Mouse (Mus musculus) CD4-positive, CD25-positive, alpha-beta regulatory T cell, adult 4 months (primary cell): ENCODE data around the gene Rad51b. TPM values are rescaled to one million over a fixed set of nuclear protein-coding genes. Genes with fewer than 3 reads are reported as not detected.

Experiments
- ATAC-seq: one replicate; pipeline ENCODE4 v1.8.0; 2017
- polyA plus RNA-seq, 2 experiments: library from polyadenylated mRNA; unstranded; fragments of 100-300 nt; shearing (Covaris generic); gene quantifications; one replicate each; pipeline ENCODE4 v1.2.1; 2017

Gene Rad51b
- polyA plus RNA-seq, 2 experiments from 2014 or later, result 3.7 to 4.5 TPM

GRCm38 (mm10) chr12:79499809-79500208, 202.7 kb downstream of the Rad51b start:
- ATAC-seq, result no peak

DNA sequence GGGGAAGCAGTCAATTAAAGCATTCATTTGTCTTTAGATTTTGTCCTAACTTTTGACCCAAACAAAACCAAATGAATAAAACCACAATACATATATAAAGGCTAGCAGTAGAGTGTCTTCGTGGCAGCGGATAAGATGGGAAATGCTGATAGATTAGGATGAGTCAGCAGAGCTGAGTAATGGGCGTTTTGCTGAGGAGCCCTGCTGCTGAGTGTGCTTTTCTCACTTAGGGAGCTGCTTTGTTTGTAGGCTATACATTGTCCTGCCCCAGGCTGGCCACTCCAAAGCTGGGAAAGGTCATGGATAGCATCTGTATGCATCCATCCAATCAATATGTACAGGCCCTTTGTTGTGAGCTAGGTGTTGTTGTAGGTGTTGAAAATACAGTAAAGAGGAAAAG, 204.8 kb downstream of the Rad51b start:
- ATAC-seq, result no peak

- no peak for ATAC-seq
Measured at GRCm38 (mm10) chr12:79502862-79503581, 205.9 kb downstream of the Rad51b start.

DNA sequence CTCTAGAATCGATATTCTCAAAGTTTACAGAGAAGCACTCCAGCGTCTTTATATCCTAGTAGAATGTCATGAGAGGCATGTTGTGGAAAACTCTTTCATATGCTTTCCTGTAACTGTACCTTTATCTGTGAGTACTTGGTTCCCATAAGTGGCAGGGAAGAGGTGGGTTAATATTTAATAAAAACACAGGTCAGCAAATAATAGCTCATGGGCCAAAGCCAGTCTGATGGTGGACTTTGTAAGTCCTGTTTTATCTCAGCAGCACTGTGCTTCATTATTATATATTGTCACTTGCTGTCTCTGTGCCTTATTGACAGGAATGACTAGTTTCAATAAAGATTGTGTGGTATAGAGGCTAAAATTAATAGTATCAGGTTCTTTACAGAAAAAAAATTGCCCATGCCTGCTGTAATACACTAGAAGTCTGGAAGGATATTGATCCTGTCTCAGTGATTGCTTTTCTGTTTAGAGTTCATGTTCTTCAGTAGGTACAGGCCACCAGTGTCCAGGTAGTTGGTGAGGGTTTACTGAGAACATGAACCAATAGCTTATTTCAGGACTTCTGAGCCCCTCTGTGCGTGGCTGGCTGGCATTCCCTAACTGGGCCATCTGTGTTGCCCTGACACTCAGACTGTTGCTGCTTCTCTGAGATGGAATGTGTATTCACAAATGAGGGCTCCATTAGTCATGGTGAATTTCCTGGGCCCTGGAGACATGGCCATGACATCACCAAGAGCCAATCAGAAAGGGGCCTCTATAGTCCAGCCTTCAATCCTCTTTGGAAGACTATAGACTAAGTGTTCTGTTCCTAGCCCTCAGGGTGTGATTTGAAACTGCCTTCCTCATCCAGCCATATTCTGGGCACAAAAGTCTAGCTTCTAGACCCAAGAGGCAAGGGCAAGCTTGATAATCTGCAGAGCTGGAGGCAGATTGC, 206.8 kb downstream of the Rad51b start:
- ATAC-seq, result no peak

DNA sequence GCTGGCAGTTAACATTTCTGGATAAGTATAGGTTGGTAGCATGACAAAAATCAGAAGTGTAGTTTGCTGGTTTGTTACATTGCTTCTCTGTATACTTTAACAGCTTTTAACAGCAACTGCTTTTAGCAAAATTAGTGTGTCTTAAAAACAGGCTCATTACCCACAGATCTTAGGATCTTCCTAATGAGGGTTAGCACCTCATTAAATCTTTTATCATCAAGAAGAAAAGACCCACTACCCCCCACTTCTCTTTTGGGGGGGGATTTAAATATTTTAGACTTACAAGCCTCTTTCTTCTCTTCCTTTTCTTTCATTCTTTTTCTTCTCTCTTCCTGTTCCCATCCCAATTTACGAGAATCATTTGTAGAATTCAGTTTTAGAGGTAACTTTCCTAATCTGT, 207.6 kb downstream of the Rad51b start:
- ATAC-seq, result no peak

DNA sequence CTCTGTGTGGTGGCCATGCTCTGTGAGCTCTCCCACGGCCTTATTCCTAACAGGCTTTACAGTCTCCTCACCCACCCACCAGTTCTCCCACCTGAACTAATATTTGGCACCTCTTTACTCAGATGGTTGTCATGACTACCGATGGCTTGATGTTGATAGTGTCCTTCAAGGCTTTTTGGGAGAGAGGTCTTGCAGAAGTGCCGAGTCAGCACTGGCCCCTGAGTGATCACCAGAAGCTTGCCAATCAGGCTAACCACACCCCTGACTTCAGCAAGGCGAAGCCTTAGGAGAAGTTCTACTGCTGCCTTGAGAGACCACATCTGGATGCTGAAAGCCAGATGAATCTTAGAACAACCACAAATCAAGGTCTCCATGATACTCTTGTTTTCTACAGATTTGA, 209.3 kb downstream of the Rad51b start:
- ATAC-seq, result no peak

GRCm38 (mm10) chr12:79507141-79507681, 210.1 kb downstream of the Rad51b start:
- no peak for ATAC-seq

DNA sequence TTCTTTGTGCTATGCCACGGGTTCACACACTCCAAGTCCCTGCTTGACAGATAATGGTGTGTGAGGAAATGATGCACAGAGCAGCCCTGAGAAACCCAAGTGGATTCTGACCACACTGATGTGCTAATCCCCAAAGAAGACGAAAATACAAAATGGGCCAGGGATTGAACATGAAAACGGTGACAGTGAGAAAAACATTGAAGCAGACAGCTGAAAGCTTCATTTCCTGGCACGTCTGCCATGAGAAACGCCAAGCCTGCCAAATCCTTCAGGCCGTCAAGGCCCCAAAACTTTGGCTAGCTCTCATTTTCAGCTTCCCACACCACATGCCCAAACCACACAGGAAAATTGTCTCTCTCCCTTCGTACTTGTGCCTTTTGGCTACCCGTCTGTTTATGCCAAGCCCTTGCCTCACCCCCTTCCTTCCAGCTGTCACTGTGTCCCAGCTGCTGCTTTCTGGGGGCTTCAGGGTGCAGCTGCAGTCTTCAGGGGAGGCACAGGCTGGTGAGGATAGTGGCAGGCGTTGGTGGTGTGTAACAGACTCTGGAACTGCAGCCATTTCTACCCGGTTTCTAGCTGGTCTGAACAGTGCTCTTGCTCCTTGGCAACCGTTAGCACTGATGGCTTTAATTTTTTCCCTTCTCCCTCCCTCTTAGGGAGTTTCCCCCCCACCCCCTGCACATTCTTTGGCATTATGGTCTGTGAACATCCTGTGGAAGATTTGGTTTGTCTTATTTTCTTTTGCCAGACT, 214.5 kb downstream of the Rad51b start:
- no peak for ATAC-seq

- no peak for ATAC-seq
Measured at GRCm38 (mm10) chr12:79512205-79512886, 215.3 kb downstream of the Rad51b start.

- ATAC-seq, result no peak
Measured at GRCm38 (mm10) chr12:79512982-79513681, 216.1 kb downstream of the Rad51b start.

DNA sequence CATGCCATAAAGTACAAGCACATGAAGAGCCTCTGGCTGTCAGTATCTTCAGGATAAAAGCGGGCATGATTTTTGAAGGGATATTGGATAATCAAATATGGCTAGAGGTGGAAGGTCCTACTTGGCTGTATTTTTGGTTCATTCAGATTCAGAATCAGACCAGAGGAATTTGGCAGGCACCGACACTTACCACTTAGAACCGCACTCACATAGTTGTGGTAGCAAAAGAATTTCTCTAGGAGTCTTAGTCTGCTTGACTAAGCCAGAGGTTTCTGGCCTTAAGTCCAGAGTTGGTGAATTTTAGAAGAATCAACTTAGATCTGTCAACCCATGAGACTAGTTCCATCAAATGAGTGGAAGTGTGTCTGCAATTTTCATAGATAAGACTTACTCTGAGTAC, 217.6 kb downstream of the Rad51b start:
- ATAC-seq, result no peak

- no peak for ATAC-seq
Measured at GRCm38 (mm10) chr12:79522374-79522773, 225.3 kb downstream of the Rad51b start.

DNA sequence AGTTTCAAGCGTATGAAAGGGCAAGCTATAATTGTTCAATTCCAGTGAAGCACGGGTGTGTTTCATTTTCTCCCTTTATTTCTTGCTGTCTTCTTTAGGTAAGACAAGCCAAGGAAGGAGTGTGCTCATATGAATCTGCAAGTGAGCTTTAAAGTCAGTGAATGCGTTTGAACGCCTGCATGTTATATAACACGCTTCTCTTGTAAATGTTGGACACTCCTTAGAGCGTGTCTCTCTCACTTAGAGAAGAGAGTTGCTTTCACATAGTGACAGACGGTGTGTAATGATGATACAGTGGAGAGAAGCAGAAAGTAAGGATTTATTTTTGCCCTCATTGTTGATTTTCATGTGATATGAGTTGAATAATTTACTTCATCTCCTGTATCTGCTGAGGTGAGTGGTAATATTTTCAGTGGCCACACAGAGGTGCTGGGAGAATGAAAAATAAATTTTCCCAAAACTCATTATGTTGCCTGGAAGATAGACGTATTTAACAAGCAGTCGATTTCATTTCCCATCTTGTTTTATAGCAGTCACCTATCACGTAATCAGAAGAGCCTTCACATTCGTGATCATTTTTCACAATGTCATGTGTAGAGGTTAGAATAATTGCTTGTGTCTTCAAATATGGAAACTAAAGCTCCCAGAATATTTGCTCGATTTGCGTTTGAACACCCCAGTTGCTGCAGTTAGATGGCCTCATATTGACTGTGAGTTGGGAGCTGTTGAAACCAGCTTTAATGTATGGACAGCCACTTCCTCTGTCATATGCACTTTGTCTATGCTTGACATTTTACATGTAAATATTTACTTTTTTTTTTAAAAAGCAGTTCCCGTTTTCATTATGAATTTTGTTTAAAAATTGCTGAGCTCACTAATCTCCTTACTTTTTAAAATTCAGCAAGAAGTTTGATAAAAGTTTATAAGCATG, 228.1 kb downstream of the Rad51b start:
- ATAC-seq, result no peak

DNA sequence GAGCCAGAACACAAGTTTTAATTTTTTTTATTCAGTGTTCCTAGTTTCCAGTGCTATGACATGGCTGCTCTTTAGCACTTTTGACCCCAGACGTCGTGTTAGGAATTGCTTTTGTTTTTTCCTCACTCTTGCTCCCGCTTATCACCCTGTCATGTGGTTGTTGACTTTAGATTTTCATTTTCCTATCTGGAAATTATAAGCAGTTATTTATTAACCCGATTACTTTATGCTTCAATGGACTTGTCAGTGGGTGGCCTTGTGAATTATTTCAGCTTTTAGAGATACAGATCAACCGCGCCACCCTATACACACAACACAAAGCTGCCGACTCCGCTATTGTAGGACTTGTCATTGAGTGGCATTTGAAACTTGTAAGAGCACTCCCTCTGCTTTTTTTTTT, 228.8 kb downstream of the Rad51b start:
- ATAC-seq, result no peak

DNA sequence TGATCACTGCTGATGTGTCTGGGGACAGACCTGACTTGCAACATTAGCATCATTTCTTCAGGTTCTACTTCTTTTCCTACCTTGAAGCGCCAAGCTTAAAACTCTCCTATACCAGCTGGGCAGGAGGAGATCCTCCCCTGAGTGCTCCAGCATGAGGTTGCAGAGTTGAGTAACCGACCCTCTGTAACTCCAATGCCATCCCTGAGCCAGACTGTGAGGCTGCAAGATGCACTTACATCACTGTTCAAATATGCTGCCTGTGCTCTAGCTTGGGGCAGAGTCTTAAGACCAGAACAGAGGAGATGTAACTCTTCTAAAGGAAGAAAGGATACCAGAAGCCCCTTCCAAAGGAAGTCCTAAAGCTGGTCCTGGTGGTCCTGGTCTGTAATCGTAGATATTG, 230.1 kb downstream of the Rad51b start:
- no peak for ATAC-seq

GRCm38 (mm10) chr12:79530275-79530902, 233.3 kb downstream of the Rad51b start:
- no peak for ATAC-seq

DNA sequence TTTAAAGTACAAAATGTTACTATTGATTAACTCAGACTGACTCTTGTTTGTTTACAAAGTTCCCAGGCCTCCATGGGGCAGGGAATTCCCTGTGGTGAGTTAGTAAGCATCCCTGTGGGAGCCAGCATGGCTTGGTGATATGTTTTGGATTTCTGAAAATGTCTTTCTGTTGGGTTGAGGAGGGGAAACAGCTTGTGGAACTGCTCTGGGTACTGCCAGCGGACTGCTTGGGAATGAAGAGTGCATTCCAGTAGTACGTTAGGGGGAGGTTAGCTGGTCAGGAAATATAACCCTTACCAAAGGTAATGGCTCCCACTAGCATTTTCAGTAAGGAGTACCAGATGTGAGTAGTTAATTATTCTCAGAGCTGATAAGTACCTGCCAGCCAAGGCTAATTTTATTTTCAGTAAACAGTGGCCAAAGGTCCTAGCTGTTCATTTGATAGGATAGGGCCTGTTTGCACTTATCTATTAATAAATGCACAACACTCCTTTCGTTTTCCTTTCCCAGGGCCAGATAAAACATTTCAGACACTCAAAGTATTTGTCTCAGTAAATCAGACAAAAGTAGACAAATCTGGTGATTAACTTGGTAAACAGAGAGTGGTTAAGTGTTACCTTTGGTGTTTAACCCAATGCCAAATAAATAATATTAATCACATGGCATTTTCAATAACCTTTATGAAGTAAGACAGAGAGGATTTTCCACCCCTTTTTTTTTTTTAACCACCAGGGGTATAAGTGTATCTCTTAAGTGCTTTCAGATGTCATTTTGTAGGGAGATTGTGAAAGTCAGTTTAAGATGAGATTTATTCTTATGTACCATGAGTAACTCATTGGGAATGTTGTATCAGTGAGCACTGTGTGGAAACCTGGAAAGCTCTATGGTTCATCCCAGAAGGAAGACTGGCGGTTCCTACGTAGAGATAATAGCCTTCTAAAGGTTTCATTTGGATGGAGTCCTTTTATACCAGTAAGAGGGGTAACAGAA, 235.0 kb downstream of the Rad51b start:
- no peak for ATAC-seq

DNA sequence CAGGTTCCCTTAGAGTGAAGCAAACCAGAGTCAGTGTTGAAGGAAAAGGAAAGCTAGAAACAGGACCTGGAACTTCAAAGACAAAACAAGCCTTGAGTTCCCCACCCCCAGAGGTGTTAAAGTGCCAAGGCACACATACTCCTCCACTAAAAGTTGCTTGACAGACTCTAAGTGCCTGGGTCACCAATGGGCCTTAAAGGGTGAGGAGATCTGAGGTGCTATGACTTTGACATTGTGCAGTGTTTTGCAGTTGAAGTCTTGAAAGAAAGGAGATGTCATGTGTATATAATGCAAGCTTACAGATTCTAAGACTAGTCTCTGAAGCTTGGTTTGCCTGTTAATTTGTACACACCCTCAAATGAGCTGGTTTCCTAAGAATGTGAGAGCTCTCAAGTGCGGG, 237.7 kb downstream of the Rad51b start:
- ATAC-seq, result no peak
